In the genomic region with DNA sequence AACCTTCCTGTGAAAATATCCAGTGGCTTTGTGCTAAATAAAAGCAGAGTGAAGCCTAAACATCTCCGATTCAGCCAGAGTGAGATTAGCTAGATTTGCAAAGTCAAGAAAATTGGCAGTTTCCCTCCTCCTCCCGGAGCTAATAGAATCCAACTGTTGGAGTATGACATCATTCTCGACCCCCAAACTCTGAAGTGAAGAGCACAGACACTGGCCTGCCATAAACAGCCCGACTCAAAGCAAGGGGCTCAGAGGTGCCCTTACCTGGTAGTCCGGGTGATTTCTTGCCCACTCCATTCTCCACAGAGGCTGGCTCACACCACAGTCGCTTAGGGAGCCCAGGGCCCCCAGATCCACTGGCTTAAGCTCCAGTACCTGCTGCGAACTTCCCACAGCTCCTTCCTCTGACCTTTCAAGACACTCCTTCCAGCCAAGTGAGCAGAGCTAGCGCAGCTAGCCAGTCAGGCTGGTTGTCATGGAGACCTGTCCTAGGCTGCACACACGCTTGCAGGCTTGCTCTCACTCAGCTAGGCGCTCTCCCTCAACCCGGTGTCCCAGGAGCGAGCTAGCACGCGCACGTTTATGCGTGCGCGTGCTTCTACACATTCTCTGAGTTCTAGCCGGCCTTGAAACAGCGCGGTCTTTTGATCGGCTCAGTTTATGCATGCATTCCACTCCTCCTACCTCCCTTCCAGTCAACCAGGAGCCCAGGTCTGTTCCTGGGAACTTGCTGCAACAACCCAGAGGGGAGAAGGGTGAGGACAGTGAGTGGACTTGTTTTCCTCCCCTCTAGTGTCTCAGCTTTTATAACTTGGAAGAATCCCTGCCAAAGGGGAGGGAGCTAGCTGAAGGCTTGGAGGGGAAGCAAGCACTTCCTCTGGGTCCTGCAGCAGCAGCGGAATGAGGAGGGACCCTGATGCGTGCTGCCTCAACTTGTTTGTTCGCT, we compare ENCODE assay signal across 8 mouse cellular contexts.
DNase-seq lines count a peak whose midpoint lies in the region; ATAC-seq and TF ChIP-seq lines count a peak whose summit lies in the region.

No protein-coding gene starts in this region.

- no peaks in the 10 kb centered on the region for H3K36me3 ChIP-seq in forebrain, embryonic 10.5 days (replicated peaks)
- H3K36me3 ChIP-seq in heart, embryonic 13.5 days = no peaks in the 10 kb centered on the region
- no peaks in the 10 kb centered on the region for H3K36me3 ChIP-seq in kidney, embryonic 16.5 days (ENCODE audit: insufficient read depth, low read length)
- H3K36me3 ChIP-seq in midbrain, postnatal 0 days (ENCODE audit: insufficient read depth, low read length) = no peaks in the 10 kb centered on the region
- H3K36me3 ChIP-seq in stomach, embryonic 14.5 days (ENCODE audit: control insufficient read depth, insufficient read depth, low read length) = no peaks in the 10 kb centered on the region

- H3K9ac ChIP-seq in heart, embryonic 13.5 days = peak overlapping the region; percentile 82
- peak overlapping the region; percentile 63 for H3K9ac ChIP-seq in kidney, embryonic 16.5 days (replicated peaks; ENCODE audit: low read length)
- H3K9ac ChIP-seq in midbrain, postnatal 0 days (replicated peaks; ENCODE audit: low read length, poor library complexity, severe bottlenecking) = peak overlapping the region; percentile 46
- peak overlapping the region; percentile 33; the same call in 1 of the 2 replicates for H3K9ac ChIP-seq in stomach, embryonic 14.5 days (replicated peaks; ENCODE audit: low read depth, low read length)

- peak; percentile 64; the same call in 1 of the 2 replicates for ATAC-seq in heart, embryonic 13.5 days (ENCODE audit: extremely low read depth, insufficient number of reproducible peaks, low FRiP score, low TSS enrichment)
- ATAC-seq in kidney, embryonic 16.5 days (ENCODE audit: low FRiP score, low TSS enrichment) = peak; percentile 98
- peak; percentile 95 for ATAC-seq in midbrain, postnatal 0 days (ENCODE audit: low FRiP score)
- ATAC-seq in stomach, embryonic 14.5 days (ENCODE audit: insufficient number of reproducible peaks, insufficient read depth, low FRiP score, low read depth) = peak; percentile 94

- peaks cover 70% of the 10 kb centered on the region for H3K4me1 ChIP-seq in forebrain, embryonic 10.5 days
- H3K4me1 ChIP-seq in heart, embryonic 13.5 days = peaks cover 85% of the 10 kb centered on the region
- peaks cover 49% of the 10 kb centered on the region for H3K4me1 ChIP-seq in kidney, embryonic 16.5 days (ENCODE audit: insufficient read depth, low read length)
- H3K4me1 ChIP-seq in midbrain, postnatal 0 days (ENCODE audit: insufficient read depth, low read length) = peaks cover 15% of the 10 kb centered on the region; the same call in 1 of the 2 replicates
- peaks cover 46% of the 10 kb centered on the region for H3K4me1 ChIP-seq in stomach, embryonic 14.5 days (ENCODE audit: control insufficient read depth, insufficient read depth, low read length)

- H3K4me3 ChIP-seq in forebrain, embryonic 10.5 days = peak overlapping the region; percentile 54
- H3K4me3 ChIP-seq in heart, embryonic 13.5 days = peak overlapping the region; percentile 53
- peak overlapping the region; percentile 42 for H3K4me3 ChIP-seq in kidney, embryonic 16.5 days (ENCODE audit: low read length)
- peak overlapping the region; percentile 36 for H3K4me3 ChIP-seq in midbrain, postnatal 0 days (ENCODE audit: low read depth, low read length)
- peak overlapping the region; percentile 32 for H3K4me3 ChIP-seq in stomach, embryonic 14.5 days (ENCODE audit: low read depth, low read length)

- 2% methylated on average over 25 of the region's 25 CpGs for WGBS in forebrain, embryonic 10.5 days
- WGBS in heart, embryonic 13.5 days = 2% methylated on average over 25 of the region's 25 CpGs
- 4% methylated on average over 25 of the region's 25 CpGs for WGBS in kidney, embryonic 16.5 days
- 1% methylated on average over 25 of the region's 25 CpGs for WGBS in midbrain, postnatal 0 days
- WGBS in stomach, embryonic 14.5 days = 1% methylated on average over 25 of the region's 25 CpGs

- peak overlapping the region; percentile 73 for H3K4me2 ChIP-seq in heart, embryonic 13.5 days
- H3K4me2 ChIP-seq in kidney, embryonic 16.5 days (replicated peaks; ENCODE audit: low read depth, low read length) = peak overlapping the region; percentile 59
- H3K4me2 ChIP-seq in midbrain, postnatal 0 days (ENCODE audit: low read depth, low read length, poor library complexity, severe bottlenecking) = peak overlapping the region; percentile 54
- H3K4me2 ChIP-seq in stomach, embryonic 14.5 days (replicated peaks; ENCODE audit: low read depth, low read length) = peak overlapping the region; percentile 60

- H3K9me3 ChIP-seq in forebrain, embryonic 10.5 days = no peaks in the 10 kb centered on the region
- H3K9me3 ChIP-seq in heart, embryonic 13.5 days = no peaks in the 10 kb centered on the region
- H3K9me3 ChIP-seq in kidney, embryonic 16.5 days (ENCODE audit: low read length) = no peaks in the 10 kb centered on the region
- H3K9me3 ChIP-seq in midbrain, postnatal 0 days (ENCODE audit: low read length) = no peaks in the 10 kb centered on the region
- H3K9me3 ChIP-seq in stomach, embryonic 14.5 days (ENCODE audit: control insufficient read depth, low read depth, low read length) = no peaks in the 10 kb centered on the region

- no peak for TF ChIP-seq CTCF in midbrain, postnatal 0 days (IDR thresholded peaks at IDR 0.05)

- peak overlapping the region; percentile 91 for H3K27ac ChIP-seq in forebrain, embryonic 10.5 days
- H3K27ac ChIP-seq in heart, embryonic 13.5 days (replicated peaks) = peak overlapping the region; percentile 92
- peak overlapping the region; percentile 90 for H3K27ac ChIP-seq in kidney, embryonic 16.5 days (ENCODE audit: low read length)
- peak overlapping the region; percentile 49 for H3K27ac ChIP-seq in midbrain, postnatal 0 days (ENCODE audit: low read depth, low read length)
- H3K27ac ChIP-seq in stomach, embryonic 14.5 days (ENCODE audit: low read length) = peak overlapping the region; percentile 95

- peak; percentile 46 to 70 for DNase-seq in urinary bladder, adult 18-20 months (ENCODE audit: low spot score in 2 of 2)
- no peak for DNase-seq in urinary bladder, postnatal 10 days (ENCODE audit: low spot score)
- DNase-seq in forebrain, embryonic 10.5 days (ENCODE audit: extremely low spot score, low spot score) = peak; percentile 92
- peak; percentile 77 for DNase-seq in liver
- peak; percentile 96 for DNase-seq in midbrain, postnatal 0 days (ENCODE audit: low spot score)

- no peaks in the 10 kb centered on the region for H3K27me3 ChIP-seq in forebrain, embryonic 10.5 days (ENCODE audit: poor library complexity, severe bottlenecking)
- H3K27me3 ChIP-seq in heart, embryonic 13.5 days (replicated peaks) = no peaks in the 10 kb centered on the region
- H3K27me3 ChIP-seq in kidney, embryonic 16.5 days (ENCODE audit: insufficient read depth, low read length) = no peaks in the 10 kb centered on the region
- H3K27me3 ChIP-seq in midbrain, postnatal 0 days (ENCODE audit: insufficient read depth, low read length) = no peaks in the 10 kb centered on the region
- H3K27me3 ChIP-seq in stomach, embryonic 14.5 days (ENCODE audit: control insufficient read depth, insufficient read depth, low read length) = no peaks in the 10 kb centered on the region
